Mouse (Mus musculus): Measurements from ENCODE around the gene Entr1. TPM values are rescaled to one million over a fixed set of nuclear protein-coding genes. Genes with fewer than 3 reads are reported as not detected.
"Not testable (repeated sequence)": the region's sequence is repeated elsewhere in the genome, so short reads cannot be mapped to it uniquely, and the experiment has no call there.

Entr1 gene
- polyA plus RNA-seq, 1 experiment from 2014 or later: 145 TPM

- H3K9ac ChIP-seq (ENCODE audit: low read length): no peak overlapping the region
- no peaks in the 10 kb centered on the region for H3K27me3 ChIP-seq (ENCODE audit: control insufficient read depth, insufficient read depth, low read length)
- no peaks in the 10 kb centered on the region for H3K9me3 ChIP-seq (ENCODE audit: control insufficient read depth, low read length)
- WGBS: 90% methylated on average over 5 of the region's 5 CpGs
- ATAC-seq (ENCODE audit: insufficient read depth, low FRiP score, low TSS enrichment): no peak
- peaks cover 30% of the 10 kb centered on the region for H3K36me3 ChIP-seq (ENCODE audit: control insufficient read depth, insufficient read depth, low read length)
- H3K4me3 ChIP-seq (ENCODE audit: low read depth, low read length): no peak overlapping the region
- no peak overlapping the region for H3K4me2 ChIP-seq (ENCODE audit: low read depth)
- H3K4me1 ChIP-seq (ENCODE audit: control insufficient read depth, insufficient read depth, low read length): peaks cover under 1% of the 10 kb centered on the region; the same call in 1 of the 2 replicates
- DNase-seq (ENCODE audit: low spot score): no peak
- H3K27ac ChIP-seq (ENCODE audit: low read depth, low read length): no peak overlapping the region
Observed at GRCm38 (mm10) chr2:26400296-26400695, 11.2 kb upstream of the Entr1 start.

- no peaks in the 10 kb centered on the region for H3K9me3 ChIP-seq (ENCODE audit: control insufficient read depth, low read length)
- H3K9ac ChIP-seq (ENCODE audit: low read length): no peak overlapping the region
- H3K27ac ChIP-seq (ENCODE audit: low read depth, low read length): no peak overlapping the region
- no peak overlapping the region for H3K4me2 ChIP-seq (ENCODE audit: low read depth)
- no peak for ATAC-seq (ENCODE audit: insufficient read depth, low FRiP score, low TSS enrichment)
- WGBS: 92% methylated on average over 5 of the region's 5 CpGs
- H3K4me1 ChIP-seq (ENCODE audit: control insufficient read depth, insufficient read depth, low read length): no peaks in the 10 kb centered on the region
- H3K4me3 ChIP-seq (ENCODE audit: low read depth, low read length): no peak overlapping the region
- no peak for DNase-seq (ENCODE audit: low spot score)
- peaks cover 35% of the 10 kb centered on the region for H3K36me3 ChIP-seq (ENCODE audit: control insufficient read depth, insufficient read depth, low read length)
- no peaks in the 10 kb centered on the region for H3K27me3 ChIP-seq (ENCODE audit: control insufficient read depth, insufficient read depth, low read length)
Observed at GRCm38 (mm10) chr2:26399647-26400046, 10.5 kb upstream of the Entr1 start.

GRCm38 (mm10) chr2:26398978-26399377, 9.9 kb upstream of the Entr1 start:
- H3K9ac ChIP-seq (ENCODE audit: low read length): no peak overlapping the region
- no peak overlapping the region for H3K4me2 ChIP-seq (ENCODE audit: low read depth)
- no peaks in the 10 kb centered on the region for H3K9me3 ChIP-seq (ENCODE audit: control insufficient read depth, low read length)
- no peaks in the 10 kb centered on the region for H3K4me1 ChIP-seq (ENCODE audit: control insufficient read depth, insufficient read depth, low read length)
- ATAC-seq (ENCODE audit: insufficient read depth, low FRiP score, low TSS enrichment) (no peak), DNase-seq (ENCODE audit: low spot score) (no peak)
- no peaks in the 10 kb centered on the region for H3K27me3 ChIP-seq (ENCODE audit: control insufficient read depth, insufficient read depth, low read length)
- WGBS: 90% methylated on average over 8 of the region's 8 CpGs
- H3K4me3 ChIP-seq (ENCODE audit: low read depth, low read length): no peak overlapping the region
- no peak overlapping the region for H3K27ac ChIP-seq (ENCODE audit: low read depth, low read length)
- peaks cover 39% of the 10 kb centered on the region for H3K36me3 ChIP-seq (ENCODE audit: control insufficient read depth, insufficient read depth, low read length)

GRCm38 (mm10) chr2:26391617-26392016, 2.5 kb upstream of the Entr1 start:
- ATAC-seq (ENCODE audit: insufficient read depth, low FRiP score, low TSS enrichment): no peak

GRCm38 (mm10) chr2:26390954-26391353, 1.8 kb upstream of the Entr1 start:
- no peak for ATAC-seq (ENCODE audit: insufficient read depth, low FRiP score, low TSS enrichment)
- H3K4me3 ChIP-seq (ENCODE audit: low read depth, low read length): no peak overlapping the region
- H3K27ac ChIP-seq (ENCODE audit: low read depth, low read length): no peak overlapping the region
- H3K4me2 ChIP-seq (ENCODE audit: low read depth): no peak overlapping the region
- WGBS: 78% methylated on average over 3 of the region's 3 CpGs
- no peaks in the 10 kb centered on the region for H3K9me3 ChIP-seq (ENCODE audit: control insufficient read depth, low read length)
- no peak overlapping the region for H3K9ac ChIP-seq (ENCODE audit: low read length)
- no peak for DNase-seq (ENCODE audit: low spot score)
- H3K4me1 ChIP-seq (ENCODE audit: control insufficient read depth, insufficient read depth, low read length): peaks cover 10% of the 10 kb centered on the region; the same call in 1 of the 2 replicates
- H3K27me3 ChIP-seq (ENCODE audit: control insufficient read depth, insufficient read depth, low read length): no peaks in the 10 kb centered on the region
- H3K36me3 ChIP-seq (ENCODE audit: control insufficient read depth, insufficient read depth, low read length): peaks cover 43% of the 10 kb centered on the region

More at GRCm38 (mm10) chr2:26391617-26392016, 2.5 kb upstream of the Entr1 start:
- no peak overlapping the region for H3K4me2 ChIP-seq (ENCODE audit: low read depth)
- no peak overlapping the region for H3K9ac ChIP-seq (ENCODE audit: low read length)
- H3K9me3 ChIP-seq (ENCODE audit: control insufficient read depth, low read length): no peaks in the 10 kb centered on the region
- no peak for DNase-seq (ENCODE audit: low spot score)
- WGBS: 91% methylated on average over 6 of the region's 6 CpGs
- no peak overlapping the region for H3K4me3 ChIP-seq (ENCODE audit: low read depth, low read length)
- peaks cover 10% of the 10 kb centered on the region; the same call in 1 of the 2 replicates for H3K4me1 ChIP-seq (ENCODE audit: control insufficient read depth, insufficient read depth, low read length)
- no peaks in the 10 kb centered on the region for H3K27me3 ChIP-seq (ENCODE audit: control insufficient read depth, insufficient read depth, low read length)
- H3K36me3 ChIP-seq (ENCODE audit: control insufficient read depth, insufficient read depth, low read length): peaks cover 47% of the 10 kb centered on the region
- H3K27ac ChIP-seq (ENCODE audit: low read depth, low read length): no peak overlapping the region

GRCm38 (mm10) chr2:26388682-26389153, 398 bp downstream of the Entr1 start:
- peak overlapping the region; percentile 93 for H3K4me3 ChIP-seq (ENCODE audit: low read depth, low read length)
- H3K36me3 ChIP-seq (ENCODE audit: control insufficient read depth, insufficient read depth, low read length): peaks cover 38% of the 10 kb centered on the region
- no peaks in the 10 kb centered on the region for H3K27me3 ChIP-seq (ENCODE audit: control insufficient read depth, insufficient read depth, low read length)
- H3K9ac ChIP-seq (ENCODE audit: low read length): peak overlapping the region; percentile 92
- peak overlapping the region; percentile 99 for H3K4me2 ChIP-seq (ENCODE audit: low read depth)
- DNase-seq (ENCODE audit: low spot score): peak; percentile 31
- H3K9me3 ChIP-seq (ENCODE audit: control insufficient read depth, low read length): no peaks in the 10 kb centered on the region
- H3K27ac ChIP-seq (ENCODE audit: low read depth, low read length): peak overlapping the region; percentile 62
- under 1% methylated on average over 45 of the region's 45 CpGs for WGBS
- peak; percentile 60; the same call in 1 of the 2 replicates for ATAC-seq (ENCODE audit: insufficient read depth, low FRiP score, low TSS enrichment)
- peaks cover 10% of the 10 kb centered on the region; the same call in 1 of the 2 replicates for H3K4me1 ChIP-seq (ENCODE audit: control insufficient read depth, insufficient read depth, low read length)

- WGBS: 88% methylated on average over 3 of the region's 3 CpGs
- Histone ChIP-seq H3K4me2 (ENCODE audit: low read depth) (peak overlapping the region; percentile 99), H3K4me3 (ENCODE audit: low read depth, low read length) (peak overlapping the region; percentile 93; the same call in 1 of the 2 replicates), H3K4me1 (ENCODE audit: control insufficient read depth, insufficient read depth, low read length) (peaks cover 10% of the 10 kb centered on the region; the same call in 1 of the 2 replicates), H3K27me3 (ENCODE audit: control insufficient read depth, insufficient read depth, low read length) (no peaks in the 10 kb centered on the region), H3K9ac (ENCODE audit: low read length) (no peak overlapping the region), H3K9me3 (ENCODE audit: control insufficient read depth, low read length) (no peaks in the 10 kb centered on the region), H3K27ac (ENCODE audit: low read depth, low read length) (no peak overlapping the region), H3K36me3 (ENCODE audit: control insufficient read depth, insufficient read depth, low read length) (peaks cover 42% of the 10 kb centered on the region)
- ATAC-seq (ENCODE audit: insufficient read depth, low FRiP score, low TSS enrichment) (no peak), DNase-seq (ENCODE audit: low spot score) (no peak)
Observed at GRCm38 (mm10) chr2:26387713-26388112, 1.4 kb downstream of the Entr1 start.

GRCm38 (mm10) chr2:26380871-26381270, 8.2 kb downstream of the Entr1 start:
- not testable (repeated sequence) for H3K27ac ChIP-seq (ENCODE audit: low read depth, low read length); DNase-seq (ENCODE audit: low spot score); H3K4me1 ChIP-seq (ENCODE audit: control insufficient read depth, insufficient read depth, low read length); H3K27me3 ChIP-seq (ENCODE audit: control insufficient read depth, insufficient read depth, low read length); ATAC-seq (ENCODE audit: insufficient read depth, low FRiP score, low TSS enrichment); H3K9me3 ChIP-seq (ENCODE audit: control insufficient read depth, low read length)
- Histone ChIP-seq H3K4me3 (ENCODE audit: low read depth, low read length) (peak overlapping the region; percentile 80), H3K4me2 (ENCODE audit: low read depth) (peak overlapping the region; percentile 62), H3K36me3 (ENCODE audit: control insufficient read depth, insufficient read depth, low read length) (peaks cover 31% of the 10 kb centered on the region), H3K9ac (ENCODE audit: low read length) (peak overlapping the region; percentile 68; the same call in 1 of the 2 replicates)
- WGBS: 33% methylated on average over 6 of the region's 6 CpGs

GRCm38 (mm10) chr2:26380131-26380771, 8.9 kb downstream of the Entr1 start, which contains the start of gene Snapc4:
Gene Snapc4, minus strand, starts transcription at chr2:26380653.
- Histone ChIP-seq H3K27me3 (ENCODE audit: control insufficient read depth, insufficient read depth, low read length) (no peaks in the 10 kb centered on the region), H3K36me3 (ENCODE audit: control insufficient read depth, insufficient read depth, low read length) (peaks cover 31% of the 10 kb centered on the region), H3K27ac (ENCODE audit: low read depth, low read length) (no peak within 1 kb of the TSS), H3K4me3 (ENCODE audit: low read depth, low read length) (peak within 1 kb of the TSS; percentile 80), H3K4me2 (ENCODE audit: low read depth) (peak within 1 kb of the TSS; percentile 62), H3K9ac (ENCODE audit: low read length) (peak within 1 kb of the TSS; percentile 68), H3K4me1 (ENCODE audit: control insufficient read depth, insufficient read depth, low read length) (no peaks in the 10 kb centered on the region), H3K9me3 (ENCODE audit: control insufficient read depth, low read length) (no peaks in the 10 kb centered on the region)
- peak; percentile 89 for ATAC-seq (ENCODE audit: insufficient read depth, low FRiP score, low TSS enrichment)
- WGBS: under 1% methylated on average over 38 of the region's 38 CpGs
- peak; percentile 87 for DNase-seq (ENCODE audit: low spot score)

Measured in neural tube, embryonic 11.5 days (tissue).